Mouse (Mus musculus): Measurements from ENCODE around the gene Ocrl. TPM values are rescaled to one million over a fixed set of nuclear protein-coding genes. Genes with fewer than 3 reads are reported as not detected.

Ocrl gene
- 38.8 and 48.9 TPM in 2 replicates for total RNA-seq (2014; rRNA removed)
- polyA plus RNA-seq (2015; fragmentation: Nextera tagmentation; extraction: Ambion mirVana), result 28.1 and 30.9 TPM in 2 replicates

GRCm38 (mm10) chrX:47912306-47912792 is at the start of gene Ocrl:
TSS of gene Ocrl (plus strand) at chrX:47912387.
- TF ChIP-seq CTCF (IDR thresholded peaks at IDR 0.05), result peak; percentile 79
- Histone ChIP-seq H3K27ac (ENCODE audit: low read depth, low read length) (peak within 1 kb of the TSS; percentile 78), H3K27me3 (ENCODE audit: insufficient read depth, low read length) (no peaks in the 10 kb centered on the region), H3K4me2 (ENCODE audit: low read depth, low read length, poor library complexity, severe bottlenecking) (peak within 1 kb of the TSS; percentile 57), H3K9ac (replicated peaks; ENCODE audit: low read length, poor library complexity, severe bottlenecking) (peak within 1 kb of the TSS; percentile 80), H3K36me3 (ENCODE audit: insufficient read depth, low read length) (no peaks in the 10 kb centered on the region), H3K9me3 (ENCODE audit: low read length) (no peaks in the 10 kb centered on the region), H3K4me3 (ENCODE audit: low read depth, low read length) (peak within 1 kb of the TSS; percentile 63), H3K4me1 (ENCODE audit: insufficient read depth, low read length) (no peaks in the 10 kb centered on the region)
- peak; percentile 68 for DNase-seq (ENCODE audit: low spot score)
- ATAC-seq (ENCODE audit: low FRiP score), result peak; percentile 92
- 16% methylated on average over 32 of the region's 35 CpGs for WGBS

DNA sequence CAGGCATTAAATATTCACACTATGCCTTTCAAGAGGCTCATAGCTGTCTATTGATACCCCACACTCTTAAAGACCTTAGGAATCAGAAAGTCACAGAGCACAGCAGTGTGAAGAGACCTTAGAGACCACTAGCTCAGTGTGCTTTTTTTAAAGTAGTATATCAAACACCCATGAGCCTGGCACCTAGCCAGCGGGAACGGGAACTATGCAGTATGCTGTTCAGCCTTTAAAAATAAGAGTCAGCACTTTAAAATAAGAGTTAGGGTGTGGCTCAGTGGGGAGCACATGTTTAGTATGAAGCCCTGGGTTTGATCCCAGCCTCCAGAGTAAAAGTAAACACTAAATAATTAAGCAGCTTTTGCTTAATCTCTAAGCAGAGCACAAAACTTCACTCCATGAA is 32.1 kb upstream of the Ocrl start:
- Histone ChIP-seq H3K4me3 (ENCODE audit: low read depth, low read length) (no peak overlapping the region), H3K9ac (replicated peaks; ENCODE audit: low read length, poor library complexity, severe bottlenecking) (no peak overlapping the region), H3K4me1 (ENCODE audit: insufficient read depth, low read length) (no peaks in the 10 kb centered on the region), H3K4me2 (ENCODE audit: low read depth, low read length, poor library complexity, severe bottlenecking) (no peak overlapping the region), H3K36me3 (ENCODE audit: insufficient read depth, low read length) (no peaks in the 10 kb centered on the region), H3K9me3 (ENCODE audit: low read length) (no peaks in the 10 kb centered on the region), H3K27me3 (ENCODE audit: insufficient read depth, low read length) (no peaks in the 10 kb centered on the region), H3K27ac (ENCODE audit: low read depth, low read length) (no peak overlapping the region)
- DNase-seq (ENCODE audit: low spot score), result peak; percentile 4
- ATAC-seq (ENCODE audit: low FRiP score), result no peak
- 58% methylated on average over 2 of the region's 2 CpGs for WGBS
- TF ChIP-seq CTCF (IDR thresholded peaks at IDR 0.05), result no peak

- no peak overlapping the region for H3K9ac ChIP-seq (replicated peaks; ENCODE audit: low read length, poor library complexity, severe bottlenecking)
- no peak for DNase-seq (ENCODE audit: low spot score)
- no peaks in the 10 kb centered on the region for H3K36me3 ChIP-seq (ENCODE audit: insufficient read depth, low read length)
- TF ChIP-seq CTCF (IDR thresholded peaks at IDR 0.05), result no peak
- no peak overlapping the region for H3K4me3 ChIP-seq (ENCODE audit: low read depth, low read length)
- no peak for ATAC-seq (ENCODE audit: low FRiP score)
- H3K27me3 ChIP-seq (ENCODE audit: insufficient read depth, low read length), result no peaks in the 10 kb centered on the region
- 85% methylated on average over 6 of the region's 6 CpGs for WGBS
- H3K9me3 ChIP-seq (ENCODE audit: low read length), result no peaks in the 10 kb centered on the region
- H3K4me2 ChIP-seq (ENCODE audit: low read depth, low read length, poor library complexity, severe bottlenecking), result no peak overlapping the region
- H3K4me1 ChIP-seq (ENCODE audit: insufficient read depth, low read length), result no peaks in the 10 kb centered on the region
- H3K27ac ChIP-seq (ENCODE audit: low read depth, low read length), result no peak overlapping the region
Observed at GRCm38 (mm10) chrX:47882813-47883212, 29.4 kb upstream of the Ocrl start.

- DNase-seq (ENCODE audit: low spot score), result no peak
- no peaks in the 10 kb centered on the region for H3K36me3 ChIP-seq (ENCODE audit: insufficient read depth, low read length)
- no peaks in the 10 kb centered on the region for H3K4me1 ChIP-seq (ENCODE audit: insufficient read depth, low read length)
- no peak overlapping the region for H3K4me3 ChIP-seq (ENCODE audit: low read depth, low read length)
- no peak overlapping the region for H3K4me2 ChIP-seq (ENCODE audit: low read depth, low read length, poor library complexity, severe bottlenecking)
- H3K9me3 ChIP-seq (ENCODE audit: low read length), result no peaks in the 10 kb centered on the region
- no peak for ATAC-seq (ENCODE audit: low FRiP score)
- WGBS, result 69% methylated on average over 2 of the region's 2 CpGs
- no peak overlapping the region for H3K9ac ChIP-seq (replicated peaks; ENCODE audit: low read length, poor library complexity, severe bottlenecking)
- no peak for TF ChIP-seq CTCF (IDR thresholded peaks at IDR 0.05)
- no peak overlapping the region for H3K27ac ChIP-seq (ENCODE audit: low read depth, low read length)
- H3K27me3 ChIP-seq (ENCODE audit: insufficient read depth, low read length), result no peaks in the 10 kb centered on the region
Observed at GRCm38 (mm10) chrX:47887401-47887800, 24.8 kb upstream of the Ocrl start.

DNA sequence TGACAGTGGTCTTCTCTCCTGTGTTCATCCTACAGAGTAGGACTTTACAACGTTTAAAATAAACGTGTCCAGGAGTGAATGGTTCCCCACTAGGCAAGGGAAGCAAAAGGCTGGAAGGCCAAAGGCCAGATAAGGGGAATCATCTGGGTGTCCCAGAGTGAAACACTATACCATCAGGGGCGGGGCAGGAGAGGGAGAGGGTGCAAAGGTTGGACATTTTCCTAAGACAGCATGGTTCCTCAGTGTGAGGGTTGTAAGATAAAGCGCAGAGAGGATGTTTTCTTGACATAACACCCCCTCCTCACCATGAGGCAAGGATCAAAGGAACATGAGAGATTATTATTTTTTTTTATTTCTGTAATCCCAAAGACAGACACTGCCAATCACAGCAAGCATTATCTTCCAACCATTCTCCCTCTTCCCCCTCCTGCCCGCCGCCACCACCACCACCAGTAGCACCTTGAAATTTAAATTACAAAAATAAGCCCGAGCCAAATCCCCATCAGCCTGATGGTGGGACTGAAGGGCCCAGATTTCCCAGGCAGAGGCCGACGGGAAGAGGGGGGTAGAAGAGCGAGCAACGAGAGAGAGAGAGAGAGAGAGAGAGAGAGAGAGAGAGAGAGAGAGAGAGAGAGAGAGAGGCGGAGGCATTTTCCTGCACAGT is 20.8 kb upstream of the Ocrl start:
- no peaks in the 10 kb centered on the region for H3K27me3 ChIP-seq (ENCODE audit: insufficient read depth, low read length)
- peak overlapping the region; percentile 48 for H3K4me2 ChIP-seq (ENCODE audit: low read depth, low read length, poor library complexity, severe bottlenecking)
- peak overlapping the region; percentile 91 for H3K9ac ChIP-seq (replicated peaks; ENCODE audit: low read length, poor library complexity, severe bottlenecking)
- H3K9me3 ChIP-seq (ENCODE audit: low read length), result no peaks in the 10 kb centered on the region
- WGBS, result 9% methylated on average over 10 of the region's 12 CpGs
- DNase-seq (ENCODE audit: low spot score) (peak; percentile 43), ATAC-seq (ENCODE audit: low FRiP score) (peak; percentile 15; the same call in 1 of the 2 replicates)
- no peak for TF ChIP-seq CTCF (IDR thresholded peaks at IDR 0.05)
- H3K4me1 ChIP-seq (ENCODE audit: insufficient read depth, low read length), result no peaks in the 10 kb centered on the region
- peak overlapping the region; percentile 59 for H3K4me3 ChIP-seq (ENCODE audit: low read depth, low read length)
- H3K27ac ChIP-seq (ENCODE audit: low read depth, low read length), result peak overlapping the region; percentile 89
- no peaks in the 10 kb centered on the region for H3K36me3 ChIP-seq (ENCODE audit: insufficient read depth, low read length)

DNA sequence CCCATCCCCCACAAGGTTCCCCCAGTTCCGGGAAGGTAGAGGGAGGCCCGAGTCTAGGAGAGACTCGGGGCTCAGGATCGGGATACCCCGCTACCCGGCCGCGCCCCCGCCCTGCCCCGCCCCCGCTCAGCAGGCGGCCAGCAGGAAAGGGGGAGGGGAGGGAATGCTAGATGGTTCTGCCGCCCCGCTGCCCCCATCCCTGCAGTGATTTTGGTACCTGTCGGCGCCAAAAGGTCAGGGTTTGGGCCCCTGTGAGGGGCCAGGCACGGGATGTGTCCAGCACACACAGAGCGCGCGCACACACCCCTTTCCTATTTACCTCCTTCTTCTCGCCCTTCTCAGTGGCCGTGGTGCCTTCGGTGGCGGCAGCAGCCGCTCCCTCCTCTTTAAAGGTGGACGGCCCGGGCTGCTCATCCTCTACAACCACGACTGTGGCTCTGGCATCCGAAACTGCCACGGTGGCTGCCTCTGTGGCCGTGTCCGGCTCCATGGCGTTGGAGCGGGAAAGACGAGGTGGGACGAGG is 20.2 kb upstream of the Ocrl start:
- WGBS, result 22% methylated on average over 19 of the region's 36 CpGs
- peak overlapping the region; percentile 91 for H3K9ac ChIP-seq (replicated peaks; ENCODE audit: low read length, poor library complexity, severe bottlenecking)
- peak; percentile 33 for DNase-seq (ENCODE audit: low spot score)
- H3K36me3 ChIP-seq (ENCODE audit: insufficient read depth, low read length), result no peaks in the 10 kb centered on the region
- TF ChIP-seq CTCF (IDR thresholded peaks at IDR 0.05), result no peak
- H3K27ac ChIP-seq (ENCODE audit: low read depth, low read length), result peak overlapping the region; percentile 89
- peak; percentile 91 for ATAC-seq (ENCODE audit: low FRiP score)
- H3K4me1 ChIP-seq (ENCODE audit: insufficient read depth, low read length), result no peaks in the 10 kb centered on the region
- H3K4me3 ChIP-seq (ENCODE audit: low read depth, low read length), result peak overlapping the region; percentile 59
- H3K27me3 ChIP-seq (ENCODE audit: insufficient read depth, low read length), result no peaks in the 10 kb centered on the region
- no peaks in the 10 kb centered on the region for H3K9me3 ChIP-seq (ENCODE audit: low read length)
- peak overlapping the region; percentile 48 for H3K4me2 ChIP-seq (ENCODE audit: low read depth, low read length, poor library complexity, severe bottlenecking)

Measured in midbrain, postnatal 0 days (tissue).